Mouse (Mus musculus) T-helper 17 cell (primary cell): ENCODE measurements at regions not wholly inside any gene's neighbourhood (a gene's known extent, or its start where the extent isn't known, plus 50 kb on each side); places are given as distances from the start of the nearest gene placed in this dataset.
"Not testable (repeated sequence)": the region's sequence is repeated elsewhere in the genome, so short reads cannot be mapped to it uniquely, and the experiment has no call there.

ENCODE experiments used
- in situ Hi-C, 2 experiments: fragments of 300-600 bp; cut with MboI, MseI; formaldehyde crosslinking; loops; 1 replicate in 1 of 2; 2 replicates in 1 of 2; pipeline ENCODE4 v1.15.1; 2025; ENCODE audit warnings: high pct_unique_total_duplicates in 2 of 2

- in situ Hi-C loops: not testable (repeated sequence)
These were observed 1275.8 kb downstream of the Rpia start for GRCm38 (mm10) chr6:69516226-69516625.

- in situ Hi-C loops: no loop called here
These were observed 1284.0 kb downstream of the Rpia start for GRCm38 (mm10) chr6:69507995-69508394.

DNA sequence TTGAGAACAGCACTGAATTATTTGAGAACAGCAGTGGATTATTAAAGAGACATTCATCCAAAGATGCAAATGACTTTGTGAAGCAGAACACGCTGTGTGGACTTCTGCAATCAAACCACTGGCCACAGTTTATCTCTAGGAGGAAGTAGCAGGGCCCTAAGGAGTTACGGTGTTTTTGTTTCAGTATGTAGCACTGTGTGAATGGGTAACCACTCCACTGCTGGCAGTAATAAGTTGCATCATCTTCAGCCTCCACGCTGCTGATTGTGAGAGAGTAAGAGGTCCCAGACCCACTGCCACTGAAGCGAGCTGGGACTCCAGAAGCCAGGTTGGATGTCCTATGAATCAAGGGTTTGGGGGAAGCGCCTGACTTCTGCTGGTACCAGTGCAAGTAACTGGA is 1292.0 kb downstream of the Rpia start:
- in situ Hi-C loops: loop anchor here in 1 of 2 experiments (5.0 kb wide), 1 partner anchor 182 kb away; no protein-coding TSS in a partner anchor
